Mouse (Mus musculus) liver, adult (tissue): ENCODE measurements around the gene Man1a.
A peak's percentile ranks its signal among the peaks of the same experiment; 100 is the strongest.

ENCODE experiments used
- GATA4 ChIP-seq: IDR thresholded peaks from 2 replicates; pipeline ENCODE4 v1.6.1; 2014; ENCODE audit warnings: mild to moderate bottlenecking, low read length; ENCODE audit not compliant: insufficient replicate concordance

The Man1a gene

DNA sequence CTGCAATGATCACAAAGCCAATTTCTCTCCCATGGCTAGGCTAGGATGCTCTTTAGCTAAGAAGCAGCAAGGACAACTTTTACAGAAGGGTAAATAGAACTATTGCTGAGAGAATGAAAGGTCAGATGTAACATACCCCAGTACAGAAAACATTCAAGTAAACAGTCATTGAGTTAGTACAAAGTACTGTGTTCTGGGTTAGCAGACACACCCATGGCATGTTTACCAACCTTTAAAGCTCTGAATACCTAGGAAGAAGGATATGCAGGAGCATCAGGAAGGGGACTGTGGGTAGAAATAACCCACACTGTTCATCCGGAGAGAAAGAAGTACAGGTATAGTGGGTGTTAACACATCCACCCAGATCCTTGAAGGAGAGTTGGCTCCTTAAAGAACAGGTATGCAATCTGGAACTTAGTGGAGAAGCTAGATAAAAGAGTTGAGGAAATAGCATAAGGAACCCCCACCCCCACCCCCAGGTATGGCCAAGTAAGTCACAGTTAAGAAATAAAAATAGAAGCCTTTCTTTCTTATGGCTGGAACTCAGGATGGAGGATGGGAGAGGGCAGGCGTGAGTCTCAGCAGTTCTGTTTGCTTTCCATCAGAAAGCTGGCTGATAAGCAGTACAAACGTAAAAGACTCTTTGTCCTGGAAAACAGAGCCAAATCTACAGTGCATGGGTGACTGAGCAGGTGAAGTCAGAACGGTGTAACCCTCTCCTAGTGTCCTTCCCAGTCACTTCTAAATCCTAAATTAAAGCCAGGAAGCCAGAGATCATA is 146.5 kb downstream of the Man1a start:
- peak; percentile 67; the same call in 1 of the 2 replicates for TF ChIP-seq GATA4

- TF ChIP-seq GATA4: peak; percentile 44; the same call in 1 of the 2 replicates
Observed at GRCm38 (mm10) chr10:53927904-53928303, 148.5 kb downstream of the Man1a start.

DNA sequence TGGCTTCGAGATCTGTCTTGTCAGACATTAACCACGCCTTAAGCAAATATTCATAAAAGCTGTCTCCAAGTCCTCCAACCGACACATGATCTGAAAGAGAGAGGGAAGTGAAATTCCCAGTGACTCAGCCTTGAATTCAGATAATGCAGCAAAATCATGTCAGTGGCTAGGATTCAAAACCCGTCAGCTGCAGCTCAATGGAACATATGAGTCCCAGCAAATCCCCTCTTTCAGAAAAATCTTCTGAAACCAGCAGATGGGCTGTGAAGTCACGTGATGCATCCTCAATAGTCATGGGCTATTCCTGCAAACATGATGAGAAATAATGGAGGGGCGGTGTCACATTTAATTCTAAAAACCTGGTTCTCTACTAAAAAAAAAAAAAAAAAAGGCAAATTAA is 151.0 kb downstream of the Man1a start:
- no peak for TF ChIP-seq GATA4

- TF ChIP-seq GATA4: no peak
Observed at GRCm38 (mm10) chr10:53922236-53922635, 154.2 kb downstream of the Man1a start.

DNA sequence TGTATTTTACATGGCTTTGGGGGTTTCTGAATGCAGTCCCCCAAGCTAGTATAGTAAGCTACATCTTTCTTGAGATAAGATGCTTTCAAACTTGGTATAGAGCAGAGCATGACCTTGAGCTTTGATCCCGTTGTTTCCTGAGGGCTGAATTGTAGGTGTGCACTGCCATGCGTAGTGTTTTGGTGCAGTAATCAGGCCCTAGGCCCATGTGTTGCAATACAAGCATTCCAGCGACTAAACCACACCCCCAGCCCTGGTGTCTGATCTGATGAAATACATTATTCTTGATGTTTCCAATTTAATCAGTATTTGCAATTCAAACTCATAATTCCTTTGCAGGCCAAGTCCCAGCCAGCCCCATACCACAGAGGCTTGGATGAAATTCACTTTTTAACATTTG is 158.9 kb downstream of the Man1a start:
- TF ChIP-seq GATA4: no peak

DNA sequence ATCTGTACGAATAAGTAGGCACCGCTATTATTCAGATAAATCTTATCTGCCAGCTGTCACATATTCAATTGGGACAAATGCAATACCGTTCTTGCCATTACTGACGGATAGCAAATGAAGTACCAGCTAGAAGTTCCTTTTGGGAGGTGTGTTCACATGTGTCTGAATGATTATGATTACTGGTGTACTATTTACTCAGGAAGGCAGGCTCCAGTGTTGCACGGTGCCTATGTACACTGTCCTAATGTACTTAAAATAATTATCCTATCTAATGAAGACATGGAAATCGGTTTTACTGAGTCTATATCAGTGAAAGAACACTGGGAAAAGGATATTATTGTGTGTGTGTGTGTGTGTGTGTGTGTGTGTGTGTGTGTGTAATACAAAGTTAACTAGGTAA is 160.7 kb downstream of the Man1a start:
- TF ChIP-seq GATA4: no peak

DNA sequence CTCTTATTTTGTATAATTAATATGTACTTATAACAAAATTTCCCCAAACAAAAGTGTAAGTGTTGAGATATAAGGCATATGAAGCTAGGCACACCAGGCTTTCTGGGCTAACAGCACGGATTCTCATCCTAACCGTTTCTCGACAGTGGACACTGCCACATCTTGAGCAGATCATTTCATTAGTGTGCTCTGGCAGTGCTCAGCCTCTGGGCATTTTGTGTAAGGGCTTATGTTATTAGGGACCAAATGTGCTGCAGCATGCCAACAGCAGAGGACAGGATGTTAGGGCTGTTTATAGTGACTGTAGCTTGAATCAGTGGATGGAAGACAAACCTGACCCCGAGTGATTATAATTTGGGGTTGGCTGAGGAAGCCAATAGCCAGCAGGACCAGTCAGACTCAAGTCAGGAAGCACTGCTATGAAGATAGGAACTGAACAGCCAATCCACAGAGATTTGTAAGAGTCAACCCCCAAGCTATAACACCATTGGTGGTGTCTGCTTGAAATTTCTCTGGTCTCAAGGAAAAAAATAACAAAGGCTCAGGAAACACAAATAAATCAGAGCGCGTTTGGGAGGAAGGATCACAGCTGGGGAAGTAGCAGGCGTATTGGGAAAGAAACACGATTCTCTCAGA is 161.3 kb downstream of the Man1a start:
- no peak for TF ChIP-seq GATA4

GRCm38 (mm10) chr10:53913546-53914312 is 162.7 kb downstream of the Man1a start:
- no peak for TF ChIP-seq GATA4

GRCm38 (mm10) chr10:53889512-53889911 is 186.9 kb downstream of the Man1a start:
- no peak for TF ChIP-seq GATA4

GRCm38 (mm10) chr10:53888382-53889110 is 187.9 kb downstream of the Man1a start:
- TF ChIP-seq GATA4: no peak

GRCm38 (mm10) chr10:53886475-53886874 is 189.9 kb downstream of the Man1a start:
- TF ChIP-seq GATA4: no peak

DNA sequence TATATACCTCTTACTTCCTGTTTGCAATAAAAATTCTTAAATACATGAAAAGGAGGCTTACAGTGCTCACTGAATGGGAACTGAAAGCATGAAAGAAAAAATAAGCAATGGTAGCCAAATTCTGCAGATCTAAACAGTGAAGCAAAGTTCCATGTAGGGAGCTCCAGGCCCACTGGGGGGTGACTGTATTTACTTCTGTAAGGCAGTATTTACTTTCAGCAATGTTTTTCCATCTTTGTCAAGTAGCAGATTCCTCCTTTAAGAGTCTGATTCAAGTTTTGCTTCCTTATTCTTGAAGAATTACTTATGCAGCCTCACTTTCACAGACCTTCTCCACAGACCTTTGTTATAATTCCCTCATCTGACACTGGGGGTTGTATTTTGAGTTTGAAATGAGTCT is 195.1 kb downstream of the Man1a start:
- no peak for TF ChIP-seq GATA4

DNA sequence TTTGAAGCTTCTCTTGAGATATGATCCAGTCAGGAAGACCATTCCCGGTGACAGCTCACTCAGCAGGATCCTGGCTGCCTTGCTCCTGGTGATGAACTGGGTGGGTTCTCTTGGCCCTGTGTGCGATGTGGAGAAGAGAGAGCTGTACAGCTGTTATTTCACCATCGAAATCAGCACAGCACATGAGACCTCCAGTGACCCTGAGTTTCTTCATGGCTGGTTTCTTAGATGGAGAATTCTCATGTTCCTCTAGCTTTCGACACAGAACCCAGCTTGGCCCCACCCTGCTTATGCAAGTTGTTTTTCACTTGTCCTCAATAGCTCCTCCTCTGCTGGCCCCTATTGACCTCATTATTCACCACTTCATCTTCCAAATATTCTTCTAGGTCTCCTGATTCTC is 200.5 kb downstream of the Man1a start:
- TF ChIP-seq GATA4: no peak

DNA sequence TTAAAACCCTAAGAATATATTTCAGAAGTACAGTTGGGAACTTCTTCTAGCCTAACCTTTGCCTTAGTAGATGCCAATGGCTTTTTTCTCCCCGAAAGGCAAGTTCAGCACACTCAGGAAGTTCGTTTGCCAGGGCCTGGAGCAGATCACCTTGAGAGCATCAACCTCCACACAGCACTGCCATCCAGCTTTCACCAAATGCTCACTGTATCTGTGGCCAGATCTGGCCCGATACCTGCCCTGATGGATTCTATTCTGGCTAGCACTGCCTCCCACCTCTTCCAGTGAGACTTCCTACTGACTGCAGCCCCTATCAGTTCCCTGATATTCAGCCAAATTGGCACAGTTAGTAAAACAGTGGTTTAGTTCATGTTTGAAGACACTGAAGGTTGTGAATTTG is 202.2 kb downstream of the Man1a start:
- no peak for TF ChIP-seq GATA4
